Mouse (Mus musculus) midbrain, embryonic 14.5 days (tissue): ENCODE results near the gene Hspb9. TPM values are rescaled to one million over a fixed set of nuclear protein-coding genes. Genes with fewer than 3 reads are reported as not detected.
A peak's percentile ranks its signal among the peaks of the same experiment; 100 is the strongest.

Experiments
- ATAC-seq: fragments of 200-750 bp; cut with Nextera tagmentation; 2 replicates; pipeline ENCODE4 v1.8.0; 2017; ENCODE audit warnings: moderate number of reproducible peaks, moderate library complexity; ENCODE audit not compliant: low FRiP score, low TSS enrichment
- DNase-seq: peaks from one replicate; pipeline ENCODE4 v3.0.0-alpha.2; 2015
- H3K27ac ChIP-seq: fragments of 300-500 bp; sonication (generic); replicated peaks from 2 replicates; pipeline ENCODE4 v1.5.1; 2014; ENCODE audit warnings: mild to moderate bottlenecking, low read depth, low read length, moderate library complexity
- H3K27me3 ChIP-seq: fragments of 300-500 bp; sonication (generic); 2 replicates; pipeline ENCODE4 v1.6.1; 2014; ENCODE audit warnings: low read length, control low read depth, mixed read lengths; ENCODE audit not compliant: control insufficient read depth, insufficient read depth
- H3K36me3 ChIP-seq: fragments of 300-500 bp; sonication (generic); 2 replicates; pipeline ENCODE4 v1.6.1; 2014; ENCODE audit warnings: low read length, control low read depth; ENCODE audit not compliant: control insufficient read depth, insufficient read depth
- H3K4me1 ChIP-seq: fragments of 300-500 bp; sonication (generic); 2 replicates; pipeline ENCODE4 v1.6.1; 2014; ENCODE audit warnings: mild to moderate bottlenecking, antibody characterized with exemption, low read length, control low read depth; ENCODE audit not compliant: control insufficient read depth, insufficient read depth
- H3K4me2 ChIP-seq: fragments of 300-500 bp; sonication (generic); 2 replicates; pipeline ENCODE4 v1.6.1; 2014; ENCODE audit warnings: mild to moderate bottlenecking, low read length, moderate library complexity
- H3K4me3 ChIP-seq: fragments of 300-500 bp; sonication (generic); replicated peaks from 2 replicates; pipeline ENCODE4 v1.5.1; 2014; ENCODE audit warnings: low read depth, low read length
- H3K9ac ChIP-seq: fragments of 300-500 bp; sonication (generic); replicated peaks from 2 replicates; pipeline ENCODE4 v1.6.1; 2014; ENCODE audit warnings: mild to moderate bottlenecking, low read length, moderate library complexity
- H3K9me3 ChIP-seq: fragments of 300-500 bp; sonication (generic); 2 replicates; pipeline ENCODE4 v1.6.1; 2016; ENCODE audit warnings: low read length, control low read depth, mixed read lengths; ENCODE audit not compliant: control insufficient read depth
- WGBS: fragments of 180-500 bp; shearing (Covaris S2); extraction: QIAGEN DNeasy Blood & Tissue Kit; methylation state at CpG from one replicate; pipeline ENCODE4 v1.1.7; 2014; 5-methylcytosine and 5-hydroxymethylcytosine counted together
- polyA plus RNA-seq: library from polyadenylated mRNA; unstranded; fragments of >200 nt; fragmentation: Nextera tagmentation; extraction: Ambion mirVana; gene quantifications from 2 replicates; pipeline ENCODE4 v1.2.1, GENCODE M21; 2014

The Hspb9 gene
- polyA plus RNA-seq, 1 experiment from 2014 or later, result 0.70 TPM

DNA sequence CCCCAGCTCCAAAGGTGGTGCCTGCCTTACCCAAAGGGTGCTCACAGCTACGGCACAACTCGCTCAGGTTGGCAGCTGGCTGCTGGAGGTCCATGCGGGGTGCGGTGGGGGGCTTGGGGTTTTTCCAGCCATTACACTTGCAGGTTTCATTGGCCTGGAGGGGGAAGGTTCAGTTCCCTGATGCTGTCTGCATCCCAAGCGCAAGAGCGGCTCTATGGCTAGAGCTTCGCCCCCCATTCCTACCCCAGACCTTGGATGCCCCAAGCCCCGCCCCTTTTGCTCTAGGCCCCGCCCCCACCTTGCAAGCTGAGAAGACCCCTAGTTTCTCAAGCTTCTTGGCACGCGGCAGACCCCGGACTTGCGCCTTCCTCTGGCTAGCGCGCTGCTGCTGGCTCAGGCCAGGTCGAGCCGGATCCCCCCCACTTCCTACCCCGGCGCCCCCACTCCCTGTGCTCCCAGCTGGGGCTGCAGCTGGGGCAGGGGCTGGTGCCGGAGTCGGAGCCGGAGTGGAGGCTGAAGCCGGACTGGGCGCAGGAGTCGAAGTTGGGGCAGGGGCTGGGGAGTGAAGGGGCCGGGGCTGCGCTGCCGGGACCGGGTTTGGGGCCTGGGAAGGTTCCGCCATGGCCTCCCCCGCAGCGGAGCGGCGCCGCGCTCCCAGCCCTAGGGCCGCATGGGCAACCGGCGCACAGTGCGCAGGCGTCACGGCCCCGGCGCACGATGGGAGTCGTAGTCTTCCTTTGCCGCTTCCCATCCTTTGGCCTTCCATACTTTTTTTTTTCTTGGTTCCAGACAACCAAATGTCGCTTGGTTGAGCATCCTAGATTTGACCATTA lies 1.7 kb upstream of the Hspb9 start, which contains the start of gene Kat2a:
TSS of gene Kat2a (minus strand) at position 683 of the 833 bp plus-strand sequence.
- H3K36me3 ChIP-seq, result peaks cover 48% of the 10 kb centered on the region
- ATAC-seq, result peak; percentile 93

DNA sequence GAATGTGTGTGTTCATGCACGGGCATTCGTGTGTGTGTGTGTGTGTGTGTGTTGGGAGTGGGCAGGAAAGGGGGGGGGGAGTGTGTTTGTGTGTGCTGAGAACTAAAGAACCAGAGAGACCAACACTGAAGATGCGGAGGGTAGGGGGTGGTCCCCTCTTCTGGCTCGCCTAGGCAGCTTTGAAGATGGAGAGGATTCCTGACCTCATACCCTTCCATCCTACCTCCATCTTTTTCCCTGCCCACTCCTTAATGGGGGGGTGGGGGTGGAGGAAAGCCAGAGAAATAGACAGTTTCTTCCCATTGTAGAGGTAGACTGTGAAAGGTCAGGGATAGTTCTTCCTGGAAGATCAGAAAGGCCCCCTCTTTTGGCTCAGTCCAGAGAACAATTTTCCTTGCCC lies 476 bp upstream of the Hspb9 start:
- Histone ChIP-seq H3K27me3 (no peaks in the 10 kb centered on the region), H3K4me2 (no peak overlapping the region), H3K4me1 (peaks cover 18% of the 10 kb centered on the region), H3K9me3 (no peaks in the 10 kb centered on the region), H3K27ac (no peak overlapping the region), H3K9ac (no peak overlapping the region), H3K4me3 (no peak overlapping the region), H3K36me3 (peaks cover 48% of the 10 kb centered on the region)
- no peak for ATAC-seq
- DNase-seq, result no peak
- WGBS, result 60% methylated on average over 4 of the region's 4 CpGs

More for the DNA sequence above, 1.7 kb upstream of the Hspb9 start, which contains the start of gene Kat2a:
- peak within 1 kb of the TSS; percentile 64 for H3K4me2 ChIP-seq
- peak; percentile 95 for DNase-seq
- no peaks in the 10 kb centered on the region for H3K27me3 ChIP-seq
- H3K27ac ChIP-seq, result peak within 1 kb of the TSS; percentile 75
- H3K4me1 ChIP-seq, result peaks cover 18% of the 10 kb centered on the region
- WGBS, result 2% methylated on average over 48 of the region's 48 CpGs
- H3K9ac ChIP-seq, result peak within 1 kb of the TSS; percentile 87
- no peaks in the 10 kb centered on the region for H3K9me3 ChIP-seq
- H3K4me3 ChIP-seq, result peak within 1 kb of the TSS; percentile 99

DNA sequence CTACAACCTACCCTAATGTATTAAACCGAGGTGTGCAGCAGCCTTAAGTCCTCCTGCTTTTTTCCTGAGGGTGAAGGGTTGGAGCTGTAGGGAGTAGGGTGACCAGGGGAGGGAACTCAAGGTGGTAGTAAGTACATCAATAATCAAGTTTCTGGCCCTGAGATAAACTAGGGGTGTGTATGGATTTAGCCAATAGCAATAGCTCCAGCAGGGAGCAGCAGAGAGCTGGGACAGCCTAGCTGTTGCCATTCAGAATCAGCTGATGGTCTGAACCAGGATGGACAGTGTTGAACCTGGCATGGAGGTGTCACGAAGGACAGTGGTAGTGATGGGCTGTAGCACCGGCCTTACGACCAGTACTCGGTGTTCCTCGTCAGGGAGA lies 875 bp downstream of the Hspb9 start:
- Histone ChIP-seq H3K9ac (no peak overlapping the region), H3K9me3 (no peaks in the 10 kb centered on the region), H3K4me1 (peaks cover 18% of the 10 kb centered on the region), H3K27ac (no peak overlapping the region), H3K27me3 (no peaks in the 10 kb centered on the region), H3K4me3 (no peak overlapping the region), H3K36me3 (peaks cover 43% of the 10 kb centered on the region), H3K4me2 (no peak overlapping the region)
- WGBS, result 46% methylated on average over 6 of the region's 6 CpGs
- peak; percentile 90 for DNase-seq
- ATAC-seq, result no peak

DNA sequence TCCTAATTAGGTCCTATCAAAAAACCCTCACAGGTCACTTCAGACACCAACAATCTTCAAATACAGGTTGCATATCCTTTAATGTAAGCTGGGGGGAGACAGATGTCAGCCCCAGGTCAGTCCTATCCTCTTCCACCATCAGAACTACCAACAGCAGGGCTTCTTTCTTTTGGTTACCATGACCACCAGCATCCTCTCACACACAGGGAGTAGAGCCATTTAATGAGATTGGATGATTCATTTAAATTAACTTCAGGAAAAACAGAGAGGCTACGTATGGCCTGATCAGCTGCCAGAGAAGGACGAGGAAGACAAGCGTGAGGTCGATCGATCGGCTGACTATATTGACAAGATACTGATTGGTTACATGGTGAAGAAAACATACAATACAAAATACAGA lies 1.3 kb downstream of the Hspb9 start:
- 77% methylated on average over 6 of the region's 6 CpGs for whole genome bisulfite sequencing
- H3K4me1 ChIP-seq, result peaks cover 18% of the 10 kb centered on the region
- H3K9me3 ChIP-seq, result no peaks in the 10 kb centered on the region
- H3K4me2 ChIP-seq, result no peak overlapping the region
- peaks cover 47% of the 10 kb centered on the region for H3K36me3 ChIP-seq
- no peaks in the 10 kb centered on the region for H3K27me3 ChIP-seq
- ATAC-seq (no peak), DNase-seq (no peak)
- H3K27ac ChIP-seq, result no peak overlapping the region
- H3K9ac ChIP-seq, result no peak overlapping the region
- no peak overlapping the region for H3K4me3 ChIP-seq

DNA sequence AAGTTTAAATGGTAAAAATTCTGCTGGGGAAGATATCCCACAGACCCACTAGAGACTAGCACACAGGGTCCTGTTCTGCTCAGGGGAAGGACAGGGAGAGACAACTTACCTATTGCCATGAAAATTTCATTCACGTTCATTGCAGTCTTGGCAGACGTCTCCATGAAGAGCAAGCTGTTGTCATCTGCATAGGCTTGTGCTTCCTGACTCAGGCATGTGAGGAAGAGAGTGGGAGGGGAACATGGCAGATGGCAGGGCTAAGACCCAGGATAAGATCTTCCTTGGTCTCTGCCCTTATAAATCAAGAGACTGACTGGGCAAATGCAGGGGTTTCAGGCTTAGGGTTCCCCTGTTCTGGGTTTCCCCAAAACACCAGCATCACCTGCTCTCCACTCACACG lies 3.0 kb downstream of the Hspb9 start:
- no peak for ATAC-seq
- H3K36me3 ChIP-seq, result peaks cover 43% of the 10 kb centered on the region
- H3K9ac ChIP-seq, result no peak overlapping the region
- no peaks in the 10 kb centered on the region for H3K9me3 ChIP-seq
- no peak overlapping the region for H3K4me3 ChIP-seq
- DNase-seq, result no peak
- peaks cover 11% of the 10 kb centered on the region for H3K4me1 ChIP-seq
- WGBS, result 91% methylated on average over 3 of the region's 3 CpGs
- H3K27ac ChIP-seq, result no peak overlapping the region
- no peaks in the 10 kb centered on the region for H3K27me3 ChIP-seq
- no peak overlapping the region for H3K4me2 ChIP-seq

DNA sequence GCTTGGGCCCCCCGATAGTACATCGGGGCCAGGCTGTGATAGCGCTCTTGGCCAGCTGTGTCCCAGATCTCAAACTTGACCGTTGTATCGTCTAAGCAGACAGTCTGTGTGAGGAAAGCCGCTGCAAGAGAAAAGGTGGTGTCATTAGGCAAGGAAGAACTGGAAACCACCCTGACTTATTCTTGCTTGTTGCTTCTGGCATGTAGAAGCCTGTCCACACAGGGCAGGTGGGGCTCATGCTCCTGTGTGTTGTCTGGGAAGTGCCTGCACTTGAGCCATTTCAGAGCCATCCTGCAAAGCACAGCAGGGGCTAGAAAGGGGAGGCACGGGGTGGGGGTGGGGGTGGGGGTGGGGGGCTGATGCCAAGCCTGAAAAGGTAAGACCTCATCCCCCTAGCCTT lies 4.8 kb downstream of the Hspb9 start:
- Histone ChIP-seq H3K27ac (no peak overlapping the region), H3K9ac (no peak overlapping the region), H3K4me2 (no peak overlapping the region), H3K4me1 (peaks cover 9% of the 10 kb centered on the region), H3K9me3 (no peaks in the 10 kb centered on the region), H3K36me3 (peaks cover 43% of the 10 kb centered on the region), H3K4me3 (no peak overlapping the region), H3K27me3 (no peaks in the 10 kb centered on the region)
- no peak for DNase-seq
- ATAC-seq, result no peak
- 94% methylated on average over 7 of the region's 7 CpGs for WGBS

DNA sequence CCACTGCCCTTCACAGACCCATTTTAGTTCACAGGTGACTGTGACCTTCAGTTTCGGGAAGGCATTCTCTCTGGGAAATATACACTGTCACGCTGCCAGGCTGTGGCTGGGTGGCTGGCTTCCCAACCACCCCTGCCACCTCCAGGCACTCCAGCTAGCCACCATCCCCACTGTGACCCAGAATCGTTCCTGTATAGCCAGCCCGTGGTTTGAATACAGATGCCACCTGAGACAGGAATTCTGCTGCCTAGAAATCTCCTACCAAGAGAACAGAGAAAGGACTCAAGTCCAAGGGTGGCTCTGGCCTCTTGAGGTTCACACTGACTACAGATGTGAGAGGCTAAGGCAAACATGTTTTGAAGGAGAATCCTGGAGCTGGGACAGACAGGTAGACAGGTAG lies 5.2 kb downstream of the Hspb9 start:
- H3K27ac ChIP-seq, result no peak overlapping the region
- 86% methylated on average over 4 of the region's 4 CpGs for WGBS
- H3K36me3 ChIP-seq, result peaks cover 43% of the 10 kb centered on the region

DNA sequence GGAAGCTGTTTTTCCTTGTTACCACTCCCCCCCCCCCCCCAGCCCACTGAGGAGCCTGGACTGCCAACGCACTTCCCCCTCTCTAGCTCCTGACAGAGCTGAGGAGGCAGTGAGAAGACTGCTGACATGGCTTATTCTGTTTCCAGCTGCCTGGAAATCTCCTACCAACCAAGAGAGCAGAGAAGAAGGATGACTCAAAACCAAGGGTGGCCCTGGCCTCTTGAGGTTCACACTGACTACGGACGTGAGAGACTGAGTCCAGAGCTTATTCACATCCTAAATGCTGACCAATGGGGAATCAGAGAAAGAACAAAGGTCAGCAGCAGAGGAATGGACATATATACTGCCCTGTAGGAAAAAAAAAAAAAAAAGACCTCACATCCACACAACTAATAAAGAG lies 5.7 kb downstream of the Hspb9 start:
- Histone ChIP-seq H3K27ac (no peak overlapping the region), H3K9me3 (no peaks in the 10 kb centered on the region), H3K4me3 (no peak overlapping the region), H3K27me3 (no peaks in the 10 kb centered on the region), H3K9ac (no peak overlapping the region), H3K4me1 (peaks cover 1% of the 10 kb centered on the region; the same call in 1 of the 2 replicates), H3K36me3 (peaks cover 43% of the 10 kb centered on the region), H3K4me2 (no peak overlapping the region)
- 91% methylated on average over 3 of the region's 3 CpGs for WGBS
- ATAC-seq (no peak), DNase-seq (no peak)

More for the DNA sequence above, 5.2 kb downstream of the Hspb9 start:
- no peak overlapping the region for H3K9ac ChIP-seq
- H3K9me3 ChIP-seq, result no peaks in the 10 kb centered on the region
- no peaks in the 10 kb centered on the region for H3K27me3 ChIP-seq
- H3K4me1 ChIP-seq, result peaks cover 6% of the 10 kb centered on the region
- no peak for ATAC-seq
- H3K4me2 ChIP-seq, result no peak overlapping the region
- no peak for DNase-seq
- no peak overlapping the region for H3K4me3 ChIP-seq

DNA sequence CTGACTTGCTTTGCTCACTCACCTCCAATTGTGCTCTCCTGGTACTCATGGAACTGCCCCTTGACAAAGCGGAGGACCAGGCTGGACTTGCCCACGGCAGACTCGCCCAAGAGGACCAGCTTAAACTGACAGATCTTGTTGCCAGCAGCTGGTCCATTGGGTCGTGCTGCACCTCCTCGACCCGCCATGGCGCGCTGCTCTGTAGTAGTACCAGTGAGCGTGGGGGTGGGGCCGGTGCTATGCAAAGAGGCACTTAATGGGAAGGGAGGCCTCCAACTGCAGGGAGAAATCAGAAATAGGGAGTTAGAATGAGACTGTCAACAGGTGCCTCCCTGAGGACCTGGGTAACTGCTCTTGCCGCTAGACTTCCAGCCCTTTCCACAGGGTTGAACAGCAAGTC lies 6.2 kb downstream of the Hspb9 start:
- WGBS, result 86% methylated on average over 11 of the region's 11 CpGs
- no peak for DNase-seq
- ATAC-seq, result no peak
- peaks cover 43% of the 10 kb centered on the region for H3K36me3 ChIP-seq
- H3K27me3 ChIP-seq, result no peaks in the 10 kb centered on the region
- no peak overlapping the region for H3K4me2 ChIP-seq
- H3K4me3 ChIP-seq, result no peak overlapping the region
- H3K9ac ChIP-seq, result no peak overlapping the region
- H3K9me3 ChIP-seq, result no peaks in the 10 kb centered on the region
- no peaks in the 10 kb centered on the region for H3K4me1 ChIP-seq
- no peak overlapping the region for H3K27ac ChIP-seq
